Mouse (Mus musculus) myocyte (in vitro differentiated cells): ENCODE data around the gene Ube2l6. TPM values are rescaled to one million over a fixed set of nuclear protein-coding genes. Genes with fewer than 3 reads are reported as not detected.

Experiments used
- H3K27me3 ChIP-seq: one replicate; pipeline ENCODE4 v1.6.1; 2011; ENCODE audit not compliant: control insufficient read depth, insufficient read depth, insufficient read length
- H3K36me3 ChIP-seq: one replicate; pipeline ENCODE4 v1.6.1; 2011; ENCODE audit not compliant: control insufficient read depth, insufficient read depth
- H3K4me2 ChIP-seq: one replicate; pipeline ENCODE4 v1.6.1; 2011; ENCODE audit warnings: low read depth, control low read depth
- H3K4me3 ChIP-seq: one replicate; pipeline ENCODE4 v1.5.1; 2011; ENCODE audit warnings: mild to moderate bottlenecking, control low read depth, moderate library complexity
- H3K79me2 ChIP-seq: one replicate; pipeline ENCODE4 v1.6.1; 2011; ENCODE audit not compliant: control insufficient read depth, insufficient read depth
- H3ac ChIP-seq: one replicate; pipeline ENCODE4 v1.6.1; 2011; ENCODE audit not compliant: control insufficient read depth, insufficient read length
- CEBPB ChIP-seq: IDR thresholded peaks from 2 replicates; pipeline ENCODE4 v1.6.1; 2011; ENCODE audit warnings: mild to moderate bottlenecking, moderate library complexity; ENCODE audit not compliant: poor library complexity, insufficient read depth, severe bottlenecking
- E2F4 ChIP-seq: IDR thresholded peaks from one replicate; pipeline ENCODE4 v1.6.1; 2011; ENCODE audit warnings: mild to moderate bottlenecking, control low read depth, moderate library complexity; ENCODE audit not compliant: insufficient read depth
- MAX ChIP-seq: IDR thresholded peaks from one replicate; pipeline ENCODE4 v1.6.1; 2011; ENCODE audit warnings: low read depth, mild to moderate bottlenecking, control low read depth
- MYOD1 ChIP-seq, 3 experiments: IDR thresholded peaks; one replicate each; pipeline ENCODE4 v1.6.1; 2011; ENCODE audit warnings: control low read depth in 2 of 3, low read depth in 2 of 3, mild to moderate bottlenecking in 2 of 3, moderate library complexity in 1 of 3; ENCODE audit not compliant: insufficient read length in 2 of 3, control insufficient read depth in 1 of 3
- MYOG ChIP-seq, 3 experiments: IDR thresholded peaks; one replicate each; pipeline ENCODE4 v1.6.1; 2011; ENCODE audit warnings: control low read depth in 2 of 3, low read depth in 2 of 3, mild to moderate bottlenecking in 2 of 3; ENCODE audit not compliant: insufficient read length in 2 of 3, control insufficient read depth in 1 of 3, insufficient read depth in 1 of 3
- POLR2A ChIP-seq: IDR thresholded peaks from one replicate; pipeline ENCODE4 v1.6.1; 2011; ENCODE audit warnings: low read depth, mild to moderate bottlenecking, control low read depth, moderate library complexity; ENCODE audit not compliant: insufficient read length
- POLR2AphosphoS2 ChIP-seq: IDR thresholded peaks from one replicate; pipeline ENCODE4 v1.6.1; 2011; ENCODE audit warnings: low read depth, control low read depth; ENCODE audit not compliant: insufficient read length
- REST ChIP-seq: IDR thresholded peaks from one replicate; pipeline ENCODE4 v1.6.1; 2011; ENCODE audit warnings: mild to moderate bottlenecking, control low read depth, moderate library complexity; ENCODE audit not compliant: insufficient read depth, insufficient read length
- SRF ChIP-seq: IDR thresholded peaks from one replicate; pipeline ENCODE4 v1.6.1; 2011; ENCODE audit warnings: low read depth; ENCODE audit not compliant: control insufficient read depth, insufficient read length
- TCF12 ChIP-seq: IDR thresholded peaks from one replicate; pipeline ENCODE4 v1.6.1; 2011; ENCODE audit warnings: mild to moderate bottlenecking, control low read depth; ENCODE audit not compliant: poor library complexity, insufficient read depth, severe bottlenecking
- TCF3 ChIP-seq: IDR thresholded peaks from one replicate; pipeline ENCODE4 v1.6.1; 2011; ENCODE audit warnings: low read depth, control low read depth; ENCODE audit not compliant: insufficient read length
- USF1 ChIP-seq: IDR thresholded peaks from one replicate; pipeline ENCODE4 v1.6.1; 2011; ENCODE audit warnings: low read depth, mild to moderate bottlenecking, control low read depth, moderate library complexity
- polyA plus RNA-seq: library from polyadenylated mRNA; unstranded; fragments of >200 nt; fragmentation: generic; extraction: Trizol; gene quantifications from one replicate; pipeline ENCODE4 v1.2.1, GENCODE M21; 2012; ENCODE audit warnings: missing spikeins

Gene Ube2l6
- polyA plus RNA-seq, 1 experiment = 16.2 TPM

GRCm38 (mm10) chr2:84809330-84809729, 10.7 kb downstream of the Ube2l6 start:
- Histone ChIP-seq H3K79me2 (no peaks in the 10 kb centered on the region), H3ac (no peak overlapping the region), H3K4me3 (no peak overlapping the region), H3K4me2 (no peak overlapping the region), H3K27me3 (no peaks in the 10 kb centered on the region), H3K36me3 (no peaks in the 10 kb centered on the region)
- TF ChIP-seq E2F4 (no peak), MAX (no peak), TCF12 (no peak), CEBPB (no peak), POLR2A (no peak), SRF (no peak), REST (no peak), TCF3 (no peak), POLR2AphosphoS2 (no peak), MYOD1 (IDR thresholded peaks at IDR 0.05; ENCODE audit: control insufficient read depth in 1 of 3, insufficient read length in 2 of 3, low read depth in 2 of 3) (no peak), USF1 (no peak), MYOG (IDR thresholded peaks at IDR 0.05; ENCODE audit: control insufficient read depth in 1 of 3, insufficient read depth in 1 of 3, insufficient read length in 2 of 3, low read depth in 2 of 3) (no peak)

- no peaks in the 10 kb centered on the region for H3K36me3 ChIP-seq
- no peak overlapping the region for H3K4me3 ChIP-seq
- H3K79me2 ChIP-seq = no peaks in the 10 kb centered on the region
- no peak overlapping the region for H3K4me2 ChIP-seq
- H3K27me3 ChIP-seq = no peaks in the 10 kb centered on the region
- no peak overlapping the region for H3ac ChIP-seq
- TF ChIP-seq CEBPB (no peak), MAX (no peak), POLR2A (no peak), POLR2AphosphoS2 (no peak), TCF3 (no peak), MYOD1 (IDR thresholded peaks at IDR 0.05; ENCODE audit: control insufficient read depth in 1 of 3, insufficient read length in 2 of 3, low read depth in 2 of 3) (no peak), TCF12 (no peak), REST (no peak), SRF (no peak), E2F4 (no peak), MYOG (IDR thresholded peaks at IDR 0.05; ENCODE audit: control insufficient read depth in 1 of 3, insufficient read depth in 1 of 3, insufficient read length in 2 of 3, low read depth in 2 of 3) (no peak)
Observed at GRCm38 (mm10) chr2:84810526-84810885, 11.9 kb downstream of the Ube2l6 start.

DNA sequence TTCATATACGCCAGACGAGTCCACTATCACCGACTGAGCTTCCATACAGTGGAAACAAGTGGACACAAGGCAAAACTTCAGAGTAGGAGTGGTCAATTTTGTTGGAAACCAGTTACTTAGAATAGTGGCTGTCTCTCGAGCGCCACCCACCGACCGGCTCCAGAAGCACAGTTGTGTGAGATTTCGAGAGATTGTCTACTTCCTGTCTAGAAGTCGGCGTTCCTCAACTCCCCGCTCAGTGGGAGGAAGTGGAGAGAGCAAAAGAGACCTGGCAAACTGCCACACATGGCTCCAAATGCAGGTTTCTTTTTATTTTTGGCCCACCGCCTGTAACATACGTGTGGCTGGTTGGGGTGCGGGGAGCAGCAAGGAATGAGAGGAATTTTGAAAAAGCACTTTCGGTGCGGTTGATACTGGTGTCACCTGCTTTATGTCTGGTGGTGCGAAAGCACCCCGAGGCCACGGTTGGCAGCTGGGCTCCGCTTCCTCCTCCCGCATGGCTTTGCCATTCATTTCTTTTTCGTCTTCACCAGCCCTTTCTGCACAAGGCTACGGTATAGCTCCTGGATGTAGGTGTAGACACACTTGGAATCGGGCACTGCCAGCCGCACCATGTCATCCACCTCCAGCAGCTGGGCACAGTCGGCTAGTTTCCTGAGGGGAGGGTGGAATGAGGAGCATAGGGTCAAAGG, 12.4 kb downstream of the Ube2l6 start:
- no peak overlapping the region for H3K4me3 ChIP-seq
- no peaks in the 10 kb centered on the region for H3K36me3 ChIP-seq
- H3K79me2 ChIP-seq = no peaks in the 10 kb centered on the region
- no peak for TF ChIP-seq MYOD1 (IDR thresholded peaks at IDR 0.05; ENCODE audit: control insufficient read depth in 1 of 3, insufficient read length in 2 of 3, low read depth in 2 of 3)
- H3ac ChIP-seq = no peak overlapping the region
- no peaks in the 10 kb centered on the region for H3K27me3 ChIP-seq
- peak overlapping the region; percentile 62 for H3K4me2 ChIP-seq

DNA sequence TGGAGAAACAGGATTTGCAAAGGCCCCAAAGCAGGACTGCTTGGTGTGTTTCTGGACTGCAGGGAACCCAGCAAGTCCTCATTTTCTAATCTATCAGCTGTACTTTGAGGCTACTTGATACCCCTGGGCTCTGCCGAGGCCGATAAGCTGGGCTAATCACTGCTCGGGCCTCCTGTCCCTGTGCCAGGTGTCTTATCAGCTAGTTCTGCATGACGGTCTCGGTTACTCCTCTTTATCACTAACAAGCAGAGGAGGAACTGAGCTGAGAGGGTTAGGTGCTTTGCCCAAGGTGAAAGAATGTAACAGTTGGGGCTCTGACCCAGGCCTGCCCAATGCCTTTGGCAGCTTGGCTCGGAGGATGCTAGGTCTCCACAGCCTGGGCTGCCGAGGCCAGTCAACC, 13.3 kb downstream of the Ube2l6 start:
- H3K27me3 ChIP-seq = no peaks in the 10 kb centered on the region
- no peak for TF ChIP-seq REST
- no peak overlapping the region for H3K4me2 ChIP-seq
- no peaks in the 10 kb centered on the region for H3K79me2 ChIP-seq
- no peaks in the 10 kb centered on the region for H3K36me3 ChIP-seq
- no peak overlapping the region for H3K4me3 ChIP-seq
- no peak overlapping the region for H3ac ChIP-seq

GRCm38 (mm10) chr2:84812676-84813075, 14.0 kb downstream of the Ube2l6 start:
- H3K4me2 ChIP-seq = no peak overlapping the region
- no peaks in the 10 kb centered on the region for H3K36me3 ChIP-seq
- no peaks in the 10 kb centered on the region for H3K27me3 ChIP-seq
- H3K79me2 ChIP-seq = no peaks in the 10 kb centered on the region
- no peak overlapping the region for H3ac ChIP-seq
- TF ChIP-seq POLR2A = no peak
- TF ChIP-seq MYOG (IDR thresholded peaks at IDR 0.05; ENCODE audit: control insufficient read depth in 1 of 3, insufficient read depth in 1 of 3, insufficient read length in 2 of 3, low read depth in 2 of 3) = no peak
- no peak for TF ChIP-seq MYOD1 (IDR thresholded peaks at IDR 0.05; ENCODE audit: control insufficient read depth in 1 of 3, insufficient read length in 2 of 3, low read depth in 2 of 3)
- no peak for TF ChIP-seq CEBPB
- no peak for TF ChIP-seq POLR2AphosphoS2
- no peak for TF ChIP-seq REST
- no peak for TF ChIP-seq USF1
- no peak for TF ChIP-seq TCF3
- TF ChIP-seq E2F4 = no peak
- no peak overlapping the region for H3K4me3 ChIP-seq
